Mouse (Mus musculus) thymus, postnatal 0 days (tissue): ENCODE data around the gene Arid1b. TPM values are rescaled to one million over a fixed set of nuclear protein-coding genes. Genes with fewer than 3 reads are reported as not detected.

Experiments used
- DNase-seq: peaks from one replicate; pipeline ENCODE4 v3.0.0-alpha.2; 2015; ENCODE audit warnings: low spot score
- polyA plus RNA-seq: library from polyadenylated mRNA; unstranded; fragments of >200 nt; fragmentation: Nextera tagmentation; extraction: Ambion mirVana; gene quantifications from 2 replicates; pipeline ENCODE4 v1.2.1, GENCODE M21; 2015

Arid1b gene
- 10.9 and 12.6 TPM in 2 replicates for polyA plus RNA-seq

DNA sequence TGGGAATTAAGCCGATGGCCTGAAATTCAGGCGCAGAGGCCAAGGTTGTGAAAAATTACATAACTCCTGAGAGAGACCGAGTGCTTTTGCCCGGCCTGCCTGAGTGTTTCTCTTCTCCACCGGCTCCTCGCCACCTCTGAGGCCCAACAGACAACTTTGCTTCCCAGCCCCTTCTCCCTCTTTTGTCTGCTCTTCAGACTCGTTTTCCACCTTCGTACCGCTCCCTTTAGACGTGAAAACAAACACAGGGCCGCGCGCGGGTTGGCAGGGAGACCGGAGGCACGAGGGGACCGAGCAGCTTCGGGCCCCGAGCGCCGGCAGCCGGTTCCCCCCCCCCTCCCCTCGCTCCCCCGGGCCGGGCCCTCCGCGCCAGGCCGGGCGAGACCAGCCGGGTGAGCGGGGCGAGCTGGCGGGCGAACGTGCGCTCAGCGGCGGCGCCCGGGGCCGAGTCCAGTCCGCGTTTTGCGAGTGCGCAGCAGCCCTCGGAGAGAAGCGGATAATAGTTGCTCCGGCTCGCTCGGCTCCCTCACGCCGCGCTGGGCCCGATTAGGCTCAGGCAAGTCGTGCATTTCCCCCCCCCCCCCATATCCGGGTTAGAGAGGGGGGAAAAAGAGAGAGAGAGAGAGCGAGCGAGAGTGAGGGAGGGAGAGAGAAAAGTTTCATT, at the start of gene Arid1b:
TSS of gene Arid1b (plus strand) at position 493 of the 664 bp plus-strand sequence.
- peak; percentile 87 for DNase-seq

DNA sequence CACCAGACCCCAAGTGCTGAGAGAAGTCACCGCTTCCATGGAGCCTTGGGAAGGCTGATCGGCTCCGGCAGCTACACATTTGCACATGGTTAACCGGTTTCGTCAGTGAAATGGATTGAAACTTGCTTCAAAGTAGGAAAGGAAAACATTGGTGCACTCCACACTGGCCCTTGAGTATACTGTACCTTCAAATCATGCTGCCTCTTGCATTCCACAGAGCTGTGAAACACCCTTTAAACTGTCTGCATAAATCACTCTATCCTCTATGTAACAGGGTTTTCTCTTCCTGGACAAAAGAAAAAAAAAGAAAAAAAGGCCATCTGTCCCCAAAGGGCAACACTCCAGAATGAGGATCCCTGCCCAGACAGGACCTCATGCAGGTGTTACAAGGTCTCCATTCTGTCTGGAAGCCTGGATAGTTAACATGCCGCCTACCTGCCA, 48.8 kb upstream of the Arid1b start:
- no peak for DNase-seq

- peak; percentile 42 for DNase-seq
Measured at GRCm38 (mm10) chr17:4945871-4946331, 48.2 kb upstream of the Arid1b start.

- DNase-seq: no peak
Measured at GRCm38 (mm10) chr17:4946421-4946974, 47.6 kb upstream of the Arid1b start.

- DNase-seq: no peak
Measured at GRCm38 (mm10) chr17:4947013-4947412, 47.1 kb upstream of the Arid1b start.

DNA sequence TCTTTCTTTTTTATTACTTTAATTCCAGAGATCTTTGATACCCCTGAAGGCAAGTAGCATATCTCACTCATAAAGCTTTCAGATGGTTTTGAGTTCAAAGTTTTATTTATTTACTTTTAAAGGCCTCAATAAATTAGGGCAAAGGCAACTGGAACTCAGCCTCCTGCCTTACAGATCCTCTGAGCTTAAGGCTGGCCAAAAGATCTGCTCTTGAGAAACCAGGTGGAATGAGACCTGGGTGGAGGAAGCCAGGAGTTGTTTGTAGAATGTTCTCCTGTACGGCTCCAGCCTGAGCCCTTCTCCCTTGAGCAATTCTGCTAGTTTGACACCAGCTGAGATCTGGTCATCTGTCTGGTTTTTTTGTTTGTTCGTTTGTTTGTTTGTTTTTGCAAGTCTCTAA, 46.7 kb upstream of the Arid1b start:
- no peak for DNase-seq

DNA sequence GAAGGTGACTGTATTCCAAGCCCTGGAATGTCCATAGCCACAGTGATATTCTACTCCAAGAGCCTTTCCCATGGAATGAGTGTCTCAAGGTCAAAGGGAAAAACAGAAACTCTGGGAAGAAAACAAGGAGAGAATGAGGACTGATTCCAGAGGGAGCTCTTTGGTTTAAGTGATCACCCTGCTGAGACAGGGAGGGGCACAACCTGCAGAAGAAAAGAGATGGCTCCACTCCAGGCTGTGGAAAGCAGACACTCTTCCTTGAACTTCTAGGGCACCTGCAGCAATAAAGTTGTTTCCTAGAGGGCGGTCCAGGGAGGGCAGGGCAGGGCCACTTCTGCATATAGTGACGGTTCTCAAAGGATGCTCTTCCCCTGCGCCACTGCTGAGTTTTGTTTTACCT, 45.6 kb upstream of the Arid1b start:
- DNase-seq: no peak

- DNase-seq: no peak
Measured at GRCm38 (mm10) chr17:4954431-4954830, 39.7 kb upstream of the Arid1b start.

DNA sequence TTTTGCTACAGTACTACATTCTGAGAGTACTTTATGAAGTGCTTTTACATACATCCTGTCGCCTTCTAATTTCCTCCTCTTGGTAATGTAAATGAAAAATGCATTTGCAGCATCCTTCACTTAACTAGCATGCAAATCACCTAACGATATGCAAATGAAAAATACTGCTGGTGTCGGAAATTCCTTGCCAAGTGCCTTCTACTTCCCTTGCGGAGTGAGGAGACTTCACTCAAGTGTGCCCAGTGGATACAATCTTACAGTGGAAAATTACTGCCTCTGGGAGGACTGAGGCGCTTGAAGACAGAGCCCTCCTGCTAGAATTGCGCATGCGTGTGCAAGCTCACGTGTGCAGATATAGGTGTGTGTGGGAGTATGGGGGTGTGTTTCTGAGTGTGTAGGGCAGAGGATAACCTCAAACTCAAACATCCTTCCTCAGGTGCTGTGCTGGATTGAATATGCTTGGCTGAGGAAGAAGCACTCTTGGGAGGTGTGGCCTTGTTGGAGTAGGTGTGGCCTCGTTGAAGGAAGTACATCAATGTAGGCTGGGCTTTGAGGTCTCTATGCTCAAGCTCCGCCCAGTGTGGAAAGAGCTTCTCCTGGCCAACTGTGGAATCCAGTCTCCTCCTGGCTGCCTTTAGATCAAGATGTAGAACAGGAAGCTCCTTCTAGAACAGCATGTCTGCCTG, 29.8 kb upstream of the Arid1b start:
- no peak for DNase-seq

- DNase-seq: no peak
Measured at GRCm38 (mm10) chr17:4967201-4967600, 26.9 kb upstream of the Arid1b start.

DNA sequence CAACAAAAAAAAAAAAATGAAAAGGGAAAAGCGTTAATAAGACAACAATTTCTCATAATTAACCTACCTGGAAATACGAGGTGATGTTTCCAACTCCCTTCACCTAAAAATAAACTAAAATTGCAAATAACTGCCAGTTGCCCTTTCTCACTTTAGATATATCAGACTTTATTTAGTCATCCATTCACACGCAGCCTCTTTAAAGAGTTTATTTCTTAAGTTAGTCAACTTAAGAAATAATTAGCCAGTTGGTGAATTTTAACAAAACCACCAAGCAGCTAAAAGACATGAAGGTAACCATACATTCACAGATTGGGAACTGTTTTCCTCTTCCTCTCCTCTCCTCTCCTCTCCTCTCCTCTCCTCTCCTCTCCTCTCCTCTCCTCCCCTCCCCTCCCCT, 26.1 kb upstream of the Arid1b start:
- DNase-seq: no peak

- DNase-seq: no peak
Measured at GRCm38 (mm10) chr17:4968878-4969277, 25.3 kb upstream of the Arid1b start.

DNA sequence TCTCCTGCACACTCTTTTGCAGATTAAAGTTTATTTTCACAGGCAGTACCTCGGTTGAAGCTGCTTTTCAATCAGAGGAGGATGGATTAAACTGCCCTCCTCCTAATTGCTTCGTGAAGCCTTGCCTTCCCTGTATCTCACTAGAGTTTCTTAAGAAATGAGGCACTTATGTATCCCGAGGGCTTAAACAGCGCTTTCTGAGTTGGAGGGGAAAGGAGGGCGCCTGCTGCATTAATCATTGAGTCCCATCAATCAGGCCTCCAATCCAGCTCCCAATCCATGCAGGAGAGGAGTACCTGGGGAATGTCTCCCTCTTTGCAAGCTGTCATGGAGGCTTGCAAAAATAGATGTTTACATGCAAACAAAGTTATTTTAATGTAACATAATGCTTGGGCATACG, 21.9 kb upstream of the Arid1b start:
- no peak for DNase-seq

DNA sequence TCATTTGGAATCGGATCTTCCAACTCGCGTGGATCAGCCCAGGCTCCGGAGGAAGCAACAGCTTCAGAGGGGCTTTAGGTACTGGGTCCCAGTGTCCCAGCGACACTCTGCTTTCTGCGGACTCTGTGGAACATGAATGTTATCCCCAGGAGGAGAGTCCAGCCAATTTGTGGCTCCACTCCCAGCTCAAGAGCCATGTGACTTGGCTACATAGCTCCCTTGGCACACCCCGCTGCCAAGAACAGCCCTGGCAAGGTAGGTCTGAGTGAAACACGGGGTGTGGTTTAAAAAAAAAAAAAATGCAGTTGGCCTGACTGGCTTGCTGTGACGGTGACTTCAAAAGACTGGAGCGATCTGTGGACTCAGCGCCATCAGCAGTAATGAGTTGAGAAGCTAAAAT, 19.4 kb upstream of the Arid1b start:
- no peak for DNase-seq

DNA sequence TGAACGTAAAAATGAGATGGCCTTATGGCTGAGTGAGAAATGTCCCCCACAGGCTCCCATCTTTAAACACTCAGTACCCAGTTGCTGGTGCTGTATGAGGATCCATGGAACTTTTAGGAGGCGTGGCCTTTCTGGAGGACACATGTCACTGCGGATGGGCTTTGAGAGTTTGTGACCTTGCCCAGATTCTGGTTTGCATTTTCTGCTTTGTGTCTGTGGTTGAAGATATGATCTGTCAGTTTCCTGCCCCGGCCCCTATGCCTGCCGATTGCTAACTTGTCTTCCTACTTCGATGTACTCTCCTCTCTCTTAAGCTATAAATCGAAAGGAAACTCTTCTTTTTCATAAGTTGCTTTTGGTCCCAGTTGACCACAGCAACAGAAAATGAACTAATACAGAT, 14.0 kb upstream of the Arid1b start:
- peak; percentile 40 for DNase-seq

- no peak for DNase-seq
Measured at GRCm38 (mm10) chr17:4982819-4983218, 11.3 kb upstream of the Arid1b start.

DNA sequence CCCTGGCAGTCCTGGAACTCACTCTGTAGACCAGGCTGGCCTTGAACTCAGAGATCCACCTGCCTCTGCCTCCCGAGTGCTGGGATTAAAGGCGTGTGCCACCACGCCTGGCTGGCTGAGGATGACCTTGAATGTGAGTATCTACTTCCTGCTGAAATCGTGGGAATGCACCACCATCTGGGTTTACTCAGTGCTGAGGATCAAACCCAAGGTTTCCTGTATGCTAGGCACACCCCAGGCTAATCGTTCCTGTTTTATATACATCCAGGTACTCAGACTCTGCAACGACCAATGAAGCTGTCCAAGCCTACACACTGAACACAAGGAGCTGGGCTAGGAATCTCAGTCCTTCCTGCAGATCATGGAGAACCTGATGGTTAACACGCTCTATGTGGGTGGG, 9.4 kb upstream of the Arid1b start:
- no peak for DNase-seq

GRCm38 (mm10) chr17:4990911-4991560, 3.1 kb upstream of the Arid1b start:
- no peak for DNase-seq

DNA sequence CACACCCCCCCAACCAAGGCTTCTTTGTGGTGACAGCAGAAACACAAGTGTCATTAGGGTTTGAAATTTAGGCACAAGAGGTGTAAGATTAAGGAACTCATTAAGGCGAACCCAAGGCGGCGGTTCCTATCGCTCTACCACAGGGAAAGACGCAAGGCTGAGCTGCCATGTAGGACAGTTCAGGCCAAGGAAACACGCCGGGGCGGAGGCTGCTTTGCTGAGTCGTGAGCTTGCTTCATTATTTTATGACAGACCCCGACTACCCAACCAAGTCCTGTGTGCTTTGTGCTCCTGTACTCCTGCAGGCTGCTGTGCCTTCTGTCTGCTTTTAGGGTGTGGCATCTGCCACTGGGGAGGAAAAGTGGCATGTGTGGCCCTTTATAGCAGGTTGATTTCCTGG, 2.5 kb upstream of the Arid1b start:
- DNase-seq: no peak

GRCm38 (mm10) chr17:4993497-4993839, 664 bp upstream of the Arid1b start:
- no peak for DNase-seq

DNA sequence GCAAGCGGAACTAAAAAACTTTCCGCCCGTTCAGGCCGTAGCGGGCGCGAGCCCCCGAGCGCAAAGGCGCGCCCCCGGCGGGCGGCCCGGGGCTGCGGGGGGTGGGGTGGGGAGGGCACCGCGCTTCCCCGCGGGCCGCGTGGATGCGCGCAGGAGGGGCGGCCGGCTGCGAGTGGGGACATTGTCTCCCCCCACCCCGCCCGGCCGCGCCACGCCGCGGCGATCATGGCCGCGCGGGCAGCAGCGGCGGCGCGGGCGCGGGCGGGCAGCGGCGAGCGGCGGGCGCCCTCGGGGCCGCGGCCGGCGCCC, 326 bp downstream of the Arid1b start:
- no peak for DNase-seq

DNA sequence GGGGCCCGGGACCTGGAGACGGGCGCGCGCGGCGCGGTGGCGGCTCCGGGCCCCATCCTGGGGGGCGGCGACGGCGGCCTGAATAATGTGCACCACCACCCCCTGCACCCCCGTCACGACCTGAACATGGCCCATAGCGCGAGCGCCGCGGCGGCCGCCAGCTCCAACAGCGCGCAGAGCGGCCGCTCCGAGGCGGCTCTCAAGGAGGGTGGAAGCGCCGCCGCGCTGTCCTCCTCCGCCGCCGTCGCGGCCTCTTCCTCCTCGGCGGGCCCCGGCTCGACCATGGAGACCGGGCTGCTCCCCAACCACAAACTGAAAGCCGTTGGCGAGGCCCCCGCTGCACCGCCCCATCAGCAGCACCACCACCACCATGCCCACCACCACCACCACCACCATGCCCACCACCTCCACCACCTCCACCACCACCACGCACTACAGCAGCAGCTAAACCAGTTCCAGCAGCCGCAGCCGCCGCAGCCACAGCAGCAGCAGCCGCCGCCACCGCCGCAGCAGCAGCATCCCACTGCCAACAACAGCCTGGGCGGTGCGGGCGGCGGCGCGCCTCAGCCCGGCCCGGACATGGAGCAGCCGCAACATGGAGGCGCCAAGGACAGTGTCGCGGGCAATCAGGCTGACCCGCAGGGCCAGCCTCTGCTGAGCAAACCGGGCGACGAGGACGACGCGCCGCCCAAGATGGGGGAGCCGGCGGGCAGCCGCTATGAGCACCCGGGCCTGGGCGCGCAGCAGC, 855 bp downstream of the Arid1b start:
- DNase-seq: peak; percentile 74
